Mouse (Mus musculus): Measurements from ENCODE around the gene Lgals3bp.

Gene Lgals3bp

GRCm38 (mm10) chr11:118364021-118364420, 37.9 kb downstream of the Lgals3bp start:
- DNase-seq (ENCODE audit: extremely low spot score, low spot score) = no peak

- peak; percentile 59 for DNase-seq (ENCODE audit: extremely low spot score, low spot score)
These were observed 38.8 kb downstream of the Lgals3bp start for GRCm38 (mm10) chr11:118362971-118363518.

- no peak for DNase-seq (ENCODE audit: extremely low spot score, low spot score)
These were observed 39.4 kb downstream of the Lgals3bp start for GRCm38 (mm10) chr11:118362501-118362900.

GRCm38 (mm10) chr11:118360907-118361341, 41.0 kb downstream of the Lgals3bp start:
- no peak for DNase-seq (ENCODE audit: extremely low spot score, low spot score)

GRCm38 (mm10) chr11:118360491-118360890, 41.4 kb downstream of the Lgals3bp start:
- DNase-seq (ENCODE audit: extremely low spot score, low spot score) = no peak

GRCm38 (mm10) chr11:118355640-118356039, 46.3 kb downstream of the Lgals3bp start, which contains the start of gene Timp2:
TSS of gene Timp2 (minus strand) at chr11:118355740.
- no peak for DNase-seq (ENCODE audit: extremely low spot score, low spot score)

- DNase-seq (ENCODE audit: extremely low spot score, low spot score) = peak; percentile 85
These were observed 46.7 kb downstream of the Lgals3bp start for GRCm38 (mm10) chr11:118355205-118355604.

GRCm38 (mm10) chr11:118354636-118355191, 47.2 kb downstream of the Lgals3bp start:
- DNase-seq (ENCODE audit: extremely low spot score, low spot score) = no peak

GRCm38 (mm10) chr11:118349494-118349893, 52.4 kb downstream of the Lgals3bp start:
- DNase-seq (ENCODE audit: extremely low spot score, low spot score) = no peak

- DNase-seq (ENCODE audit: extremely low spot score, low spot score) = no peak
These were observed 53.0 kb downstream of the Lgals3bp start for GRCm38 (mm10) chr11:118348877-118349276.

- no peak for DNase-seq (ENCODE audit: extremely low spot score, low spot score)
These were observed 53.5 kb downstream of the Lgals3bp start for GRCm38 (mm10) chr11:118348419-118348818.

- DNase-seq (ENCODE audit: extremely low spot score, low spot score) = no peak
These were observed 54.0 kb downstream of the Lgals3bp start for GRCm38 (mm10) chr11:118347911-118348310.

GRCm38 (mm10) chr11:118347391-118347790, 54.5 kb downstream of the Lgals3bp start:
- DNase-seq (ENCODE audit: extremely low spot score, low spot score) = no peak

- no peak for DNase-seq (ENCODE audit: extremely low spot score, low spot score)
These were observed 55.3 kb downstream of the Lgals3bp start for GRCm38 (mm10) chr11:118346395-118347096.

- no peak for DNase-seq (ENCODE audit: extremely low spot score, low spot score)
These were observed 56.2 kb downstream of the Lgals3bp start for GRCm38 (mm10) chr11:118345693-118346092.

- no peak for DNase-seq (ENCODE audit: extremely low spot score, low spot score)
These were observed 58.3 kb downstream of the Lgals3bp start for GRCm38 (mm10) chr11:118343629-118344028.

Measured in neural tube, embryonic 10.5 days (tissue).